Mouse (Mus musculus) forebrain, embryonic 12.5 days (tissue): Measurements from ENCODE around the gene Rasgef1b. TPM values are rescaled to one million over a fixed set of nuclear protein-coding genes. Genes with fewer than 3 reads are reported as not detected.
A peak's percentile ranks its signal among the peaks of the same experiment; 100 is the strongest.

Experiments
- ATAC-seq: fragments of 200-750 bp; cut with Nextera tagmentation; 2 replicates; pipeline ENCODE4 v1.8.0; 2017; ENCODE audit warnings: moderate TSS enrichment; ENCODE audit not compliant: low FRiP score
- H3K27ac ChIP-seq: fragments of 300-500 bp; sonication (generic); 2 replicates; pipeline ENCODE4 v1.5.1; 2016; ENCODE audit warnings: mild to moderate bottlenecking
- H3K27me3 ChIP-seq: fragments of 300-500 bp; sonication (generic); 2 replicates; pipeline ENCODE4 v1.6.1; 2016; ENCODE audit warnings: mild to moderate bottlenecking
- H3K36me3 ChIP-seq: fragments of 300-500 bp; sonication (generic); replicated peaks from 2 replicates; pipeline ENCODE4 v1.6.1; 2016; ENCODE audit warnings: mild to moderate bottlenecking
- H3K4me1 ChIP-seq: fragments of 300-500 bp; sonication (generic); 2 replicates; pipeline ENCODE4 v1.6.1; 2016
- H3K4me2 ChIP-seq: fragments of 300-500 bp; sonication (generic); 2 replicates; pipeline ENCODE4 v1.6.1; 2016; ENCODE audit warnings: mild to moderate bottlenecking, moderate library complexity
- H3K4me3 ChIP-seq: fragments of 300-500 bp; sonication (generic); replicated peaks from 2 replicates; pipeline ENCODE4 v1.5.1; 2016; ENCODE audit warnings: mild to moderate bottlenecking
- H3K9ac ChIP-seq: fragments of 300-500 bp; sonication (generic); 2 replicates; pipeline ENCODE4 v1.6.1; 2016; ENCODE audit warnings: mild to moderate bottlenecking
- H3K9me3 ChIP-seq: fragments of 300-500 bp; sonication (generic); 2 replicates; pipeline ENCODE4 v1.6.1; 2016
- WGBS: fragments of 180-500 bp; shearing (Covaris S2); methylation state at CpG from one replicate; pipeline ENCODE4 v1.1.7; 2016; 5-methylcytosine and 5-hydroxymethylcytosine counted together
- polyA plus RNA-seq: library from polyadenylated mRNA; unstranded; fragments of >200 nt; fragmentation: Nextera tagmentation; extraction: Ambion mirVana; gene quantifications from 2 replicates; pipeline ENCODE4 v1.2.1, GENCODE M21; 2016

The Rasgef1b gene
- polyA plus RNA-seq, 1 experiment from 2014 or later, result 36.6 TPM

DNA sequence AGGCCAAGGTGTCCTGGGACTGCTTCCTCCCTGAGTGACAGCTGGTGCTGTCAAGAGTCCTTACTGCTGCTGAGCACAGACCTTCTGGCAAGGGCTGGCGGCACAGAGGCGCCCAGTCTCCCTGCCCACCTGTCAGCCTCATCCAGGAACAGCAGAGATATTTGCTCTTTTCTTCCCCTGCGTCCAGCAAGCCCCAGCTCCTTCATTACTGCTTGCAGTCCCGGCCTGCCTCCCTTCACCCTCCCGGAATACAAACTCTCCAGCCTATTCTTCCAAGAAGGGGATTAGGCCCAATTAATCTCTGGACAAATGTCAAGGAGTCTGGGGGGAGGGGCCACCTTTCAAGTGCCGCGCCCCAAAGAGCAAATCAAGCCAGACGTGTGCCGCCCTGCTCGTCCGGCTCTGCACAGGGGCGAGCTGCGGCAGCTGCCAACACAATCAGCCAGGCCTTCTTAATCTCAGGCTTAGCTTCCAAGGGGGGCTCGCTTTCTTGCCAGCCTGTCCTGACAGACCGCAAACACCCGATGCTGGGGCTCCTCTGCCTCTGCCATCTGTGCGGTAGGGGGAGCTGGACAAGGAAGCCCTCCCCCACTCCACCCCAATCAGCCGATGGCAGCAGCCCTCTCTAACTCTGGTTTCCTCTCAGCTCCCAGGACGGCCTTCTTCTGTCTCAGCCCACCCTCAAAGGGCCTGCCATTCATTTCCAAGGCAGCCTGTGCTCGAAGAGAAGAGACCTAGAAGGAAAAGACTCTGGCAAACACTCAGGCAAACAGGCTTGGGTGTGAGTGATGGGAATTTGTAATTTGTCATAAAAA is 249.4 kb downstream of the Rasgef1b start:
- H3K9ac ChIP-seq, result peak overlapping the region; percentile 30; the same call in 1 of the 2 replicates
- peak; percentile 94 for ATAC-seq
- WGBS, result under 1% methylated on average over 20 of the region's 20 CpGs
- peaks cover 37% of the 10 kb centered on the region for H3K4me1 ChIP-seq
- peak overlapping the region; percentile 83 for H3K27ac ChIP-seq
- no peaks in the 10 kb centered on the region for H3K36me3 ChIP-seq
- 0 out of 2 replicates have a peak overlapping the region, but pooled peaks have one; percentile 7 for H3K4me3 ChIP-seq
- peaks cover 64% of the 10 kb centered on the region for H3K27me3 ChIP-seq
- peak overlapping the region; percentile 41 for H3K4me2 ChIP-seq
- H3K9me3 ChIP-seq, result no peaks in the 10 kb centered on the region

DNA sequence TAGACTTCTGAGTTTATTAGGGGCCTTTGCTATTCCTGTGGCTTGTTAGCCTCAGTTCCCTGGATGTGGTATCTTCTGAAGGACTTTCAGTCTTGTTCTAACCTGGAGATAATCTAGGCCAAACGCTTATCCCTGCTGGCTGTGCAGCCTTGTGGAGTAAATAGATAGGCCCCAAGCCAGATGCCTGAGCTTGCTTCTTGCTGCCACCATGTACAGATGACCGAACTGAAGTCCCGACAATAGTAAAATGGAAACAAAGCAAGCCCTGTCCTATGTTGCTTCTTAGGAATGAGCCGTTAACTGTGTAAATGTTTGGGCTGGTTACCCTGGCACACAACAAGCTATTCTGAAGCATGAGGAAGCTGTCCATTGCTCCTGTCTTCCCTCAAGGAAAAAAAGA is 250.1 kb downstream of the Rasgef1b start:
- 14% methylated on average over 4 of the region's 4 CpGs for WGBS
- no peak overlapping the region for H3K4me3 ChIP-seq
- peaks cover 37% of the 10 kb centered on the region for H3K4me1 ChIP-seq
- H3K27ac ChIP-seq, result peak overlapping the region; percentile 83
- no peaks in the 10 kb centered on the region for H3K9me3 ChIP-seq
- H3K9ac ChIP-seq, result no peak overlapping the region
- ATAC-seq, result no peak
- peaks cover 58% of the 10 kb centered on the region for H3K27me3 ChIP-seq
- H3K36me3 ChIP-seq, result no peaks in the 10 kb centered on the region
- H3K4me2 ChIP-seq, result peak overlapping the region; percentile 41; the same call in 1 of the 2 replicates

DNA sequence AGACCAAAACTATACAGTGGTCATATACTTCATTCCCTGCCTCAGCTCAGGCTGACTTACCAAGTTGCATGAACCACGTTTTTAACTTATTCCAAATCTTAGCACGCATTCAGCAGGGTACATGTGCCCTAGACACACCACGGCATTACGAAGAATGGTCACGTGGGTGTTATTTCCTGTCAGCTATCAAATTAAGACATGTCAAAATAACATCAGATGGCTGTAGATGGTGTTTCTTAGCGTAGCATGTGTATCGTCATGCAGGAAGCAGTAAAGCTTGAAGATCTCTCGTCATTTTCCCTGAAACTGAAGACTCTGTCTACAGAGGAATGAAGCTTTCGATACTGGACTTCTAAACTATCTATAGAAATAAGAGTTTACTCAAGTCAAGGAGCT is 251.4 kb downstream of the Rasgef1b start:
- peaks cover 51% of the 10 kb centered on the region for H3K27me3 ChIP-seq
- no peak overlapping the region for H3K27ac ChIP-seq
- no peaks in the 10 kb centered on the region for H3K9me3 ChIP-seq
- H3K4me3 ChIP-seq, result no peak overlapping the region
- H3K4me1 ChIP-seq, result peaks cover 37% of the 10 kb centered on the region
- no peaks in the 10 kb centered on the region for H3K36me3 ChIP-seq
- ATAC-seq, result no peak
- no peak overlapping the region for H3K9ac ChIP-seq
- H3K4me2 ChIP-seq, result no peak overlapping the region
- 89% methylated on average over 9 of the region's 9 CpGs for WGBS

DNA sequence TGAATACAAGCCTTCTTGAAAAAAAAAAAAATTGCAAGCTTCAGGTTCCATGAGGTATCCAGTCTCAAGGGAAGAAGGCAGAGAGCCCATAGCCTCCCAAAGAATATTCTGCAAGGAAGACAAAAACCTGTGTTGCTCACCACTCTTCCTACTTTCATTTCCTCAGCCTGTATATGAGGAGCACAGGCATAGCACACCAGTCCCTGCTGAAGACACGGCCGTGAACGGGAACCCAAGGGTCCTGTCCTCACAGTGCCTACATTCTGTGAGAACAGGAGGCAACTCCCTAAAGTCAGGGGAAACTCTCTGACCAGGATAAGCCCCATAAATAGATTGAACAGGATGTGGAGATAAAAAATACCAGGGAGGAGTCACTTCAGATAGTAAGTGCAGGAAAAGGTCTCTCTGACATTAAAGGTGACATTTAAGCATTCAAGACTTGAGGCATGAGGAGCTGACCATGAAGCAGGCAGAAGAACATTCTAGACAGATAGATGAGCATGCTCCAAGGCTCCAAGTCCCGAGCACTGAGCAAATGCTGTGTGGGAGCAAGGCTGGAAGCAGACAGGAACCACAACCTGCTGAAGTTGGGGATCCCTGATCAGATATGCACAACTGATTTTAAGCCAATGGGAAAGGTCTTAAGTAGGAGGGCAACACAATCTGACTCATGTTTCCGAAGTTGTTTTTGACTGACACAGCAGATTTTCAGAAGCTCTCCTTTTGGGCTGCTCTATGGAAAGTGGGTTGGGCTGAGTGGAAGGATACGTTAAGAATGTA is 252.0 kb downstream of the Rasgef1b start:
- no peak overlapping the region for H3K27ac ChIP-seq
- H3K9me3 ChIP-seq, result no peaks in the 10 kb centered on the region
- WGBS, result 91% methylated on average over 6 of the region's 6 CpGs
- no peak for ATAC-seq
- peaks cover 45% of the 10 kb centered on the region for H3K27me3 ChIP-seq
- H3K4me3 ChIP-seq, result no peak overlapping the region
- H3K4me1 ChIP-seq, result peaks cover 37% of the 10 kb centered on the region
- no peak overlapping the region for H3K9ac ChIP-seq
- H3K4me2 ChIP-seq, result no peak overlapping the region
- H3K36me3 ChIP-seq, result no peaks in the 10 kb centered on the region

DNA sequence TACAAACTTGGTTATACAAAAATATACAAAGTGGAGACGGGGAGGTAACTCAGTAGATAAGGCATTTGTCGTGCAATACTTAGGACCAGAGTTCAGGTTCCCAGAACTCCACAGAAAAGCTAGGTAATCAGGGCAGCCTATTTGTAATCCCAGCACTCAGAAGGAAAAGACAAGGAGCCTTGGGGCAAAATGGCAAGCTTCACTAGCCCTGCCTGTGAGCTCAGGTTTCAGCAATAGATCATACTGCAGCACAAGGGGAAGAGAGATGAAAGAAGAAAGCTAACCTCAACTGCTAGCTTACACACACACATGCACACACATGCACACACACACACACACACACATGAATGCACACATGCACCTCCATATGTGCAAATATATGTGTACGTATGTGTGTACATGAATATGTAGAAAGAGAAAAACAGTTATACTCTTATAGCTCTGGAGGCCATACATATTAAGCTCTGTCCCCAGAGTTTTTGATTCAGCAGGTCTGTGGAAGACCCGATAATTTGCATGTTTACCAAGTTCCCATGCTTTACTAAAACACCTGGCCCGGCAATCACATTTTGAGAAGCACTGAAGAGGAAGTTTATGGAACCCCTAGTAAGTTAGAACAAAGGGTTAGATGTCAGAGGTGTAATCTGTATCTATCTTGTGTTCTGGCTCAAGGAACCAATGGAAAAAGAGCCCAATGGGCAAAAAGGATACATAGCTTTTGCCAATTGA is 256.1 kb downstream of the Rasgef1b start:
- Histone ChIP-seq H3K27ac (no peak overlapping the region), H3K9ac (no peak overlapping the region), H3K4me1 (peaks cover 14% of the 10 kb centered on the region; the same call in 1 of the 2 replicates), H3K36me3 (no peaks in the 10 kb centered on the region), H3K27me3 (peaks cover 36% of the 10 kb centered on the region), H3K4me2 (no peak overlapping the region), H3K9me3 (no peaks in the 10 kb centered on the region), H3K4me3 (no peak overlapping the region)
- WGBS, result 83% methylated on average over 5 of the region's 5 CpGs
- no peak for ATAC-seq

DNA sequence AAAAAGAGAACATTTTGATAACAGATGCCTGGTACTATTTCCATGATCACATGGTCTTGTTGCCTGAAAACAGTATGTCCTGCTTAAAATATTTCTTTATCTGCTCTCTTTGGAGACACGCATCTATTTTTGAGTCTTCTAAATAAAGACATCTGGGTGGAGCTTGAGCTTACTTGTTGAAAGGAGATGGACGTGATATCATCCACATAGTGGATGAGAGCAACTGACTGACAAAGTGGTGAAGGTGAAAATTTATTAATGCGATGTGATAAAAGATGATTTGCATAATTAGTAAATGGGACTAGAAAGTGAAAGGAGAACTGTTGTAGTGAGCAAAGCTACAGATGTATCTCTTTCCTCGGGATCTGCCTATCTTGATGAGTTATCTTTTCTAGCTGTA is 257.1 kb downstream of the Rasgef1b start:
- no peak for ATAC-seq
- Histone ChIP-seq H3K4me2 (no peak overlapping the region), H3K4me3 (no peak overlapping the region), H3K9ac (no peak overlapping the region), H3K9me3 (no peaks in the 10 kb centered on the region), H3K27ac (no peak overlapping the region), H3K27me3 (peaks cover 29% of the 10 kb centered on the region), H3K36me3 (no peaks in the 10 kb centered on the region), H3K4me1 (peaks cover 13% of the 10 kb centered on the region; the same call in 1 of the 2 replicates)
- 77% methylated on average over 4 of the region's 4 CpGs for WGBS

DNA sequence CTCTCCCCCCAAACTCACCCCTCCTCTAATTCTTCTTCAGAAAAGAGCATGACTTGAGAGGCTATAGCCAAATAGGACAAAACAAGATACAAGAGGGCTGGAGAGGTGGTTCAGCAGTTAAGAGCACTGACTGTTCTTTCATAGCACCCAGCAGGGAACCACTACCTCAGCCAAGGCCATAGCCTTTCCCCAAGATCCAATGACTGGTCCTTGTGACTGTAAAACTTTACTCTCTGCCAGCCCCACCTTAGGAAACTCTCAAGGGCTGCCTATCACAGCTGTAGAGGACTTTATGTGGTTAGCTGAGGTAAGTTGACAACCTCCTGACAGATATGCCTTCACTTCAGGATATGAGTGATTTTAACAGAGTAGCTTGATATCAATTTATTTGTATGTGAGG is 258.3 kb downstream of the Rasgef1b start:
- no peaks in the 10 kb centered on the region for H3K36me3 ChIP-seq
- no peak overlapping the region for H3K9ac ChIP-seq
- H3K27ac ChIP-seq, result no peak overlapping the region
- no peak overlapping the region for H3K4me3 ChIP-seq
- H3K9me3 ChIP-seq, result no peaks in the 10 kb centered on the region
- H3K4me1 ChIP-seq, result peaks cover 13% of the 10 kb centered on the region; the same call in 1 of the 2 replicates
- H3K27me3 ChIP-seq, result peaks cover 25% of the 10 kb centered on the region
- H3K4me2 ChIP-seq, result no peak overlapping the region
- ATAC-seq, result no peak

DNA sequence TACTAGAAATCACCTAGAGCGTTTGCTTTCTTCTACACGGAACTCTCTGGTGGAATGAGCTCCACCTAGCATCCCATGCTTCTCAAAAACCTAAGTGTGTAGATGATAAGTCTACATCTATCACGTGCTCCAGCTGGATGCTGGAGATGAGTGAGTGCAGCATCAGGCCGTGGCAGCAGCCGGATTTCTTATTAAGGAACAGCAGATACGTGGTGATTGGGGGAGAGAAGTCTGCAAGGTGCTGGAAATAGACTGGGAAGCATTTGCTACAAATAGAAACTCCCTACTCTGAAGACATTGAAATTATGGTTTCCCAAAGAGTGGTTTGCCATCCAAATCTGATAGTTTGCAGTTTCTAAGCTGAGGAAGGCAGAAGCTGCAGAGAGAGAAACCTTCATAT is 269.9 kb downstream of the Rasgef1b start:
- H3K9me3 ChIP-seq, result no peaks in the 10 kb centered on the region
- H3K9ac ChIP-seq, result no peak overlapping the region
- H3K27me3 ChIP-seq, result no peaks in the 10 kb centered on the region
- 84% methylated on average over 6 of the region's 6 CpGs for WGBS
- no peaks in the 10 kb centered on the region for H3K4me1 ChIP-seq
- H3K27ac ChIP-seq, result no peak overlapping the region
- no peak for ATAC-seq
- H3K4me3 ChIP-seq, result no peak overlapping the region
- H3K36me3 ChIP-seq, result no peaks in the 10 kb centered on the region
- H3K4me2 ChIP-seq, result no peak overlapping the region

DNA sequence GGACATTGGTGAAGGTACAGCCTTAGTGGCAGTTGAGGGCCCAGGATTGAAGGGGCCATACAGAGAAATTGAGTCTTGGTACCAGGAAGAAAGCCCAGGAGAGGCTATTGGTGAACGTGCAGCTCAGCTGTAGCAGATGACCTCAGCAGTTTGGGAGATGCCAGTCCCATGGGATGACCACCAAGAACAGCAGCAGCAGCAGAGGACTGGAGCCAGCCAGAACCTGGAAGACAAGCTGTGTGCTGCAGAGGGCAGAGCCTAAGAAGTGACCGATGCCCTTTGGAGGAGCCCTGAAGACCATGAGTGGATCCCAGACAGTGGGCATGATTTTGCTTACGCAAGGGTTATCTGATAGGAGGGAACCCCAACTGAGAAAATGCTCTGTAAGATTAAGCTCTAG is 271.6 kb downstream of the Rasgef1b start:
- ATAC-seq, result no peak
- Histone ChIP-seq H3K9ac (no peak overlapping the region), H3K36me3 (no peaks in the 10 kb centered on the region), H3K4me1 (no peaks in the 10 kb centered on the region; the same call in 1 of the 2 replicates), H3K4me2 (no peak overlapping the region), H3K4me3 (no peak overlapping the region), H3K9me3 (no peaks in the 10 kb centered on the region), H3K27ac (no peak overlapping the region), H3K27me3 (peaks cover 2% of the 10 kb centered on the region; the same call in 1 of the 2 replicates)
- WGBS, result 91% methylated on average over 3 of the region's 3 CpGs

DNA sequence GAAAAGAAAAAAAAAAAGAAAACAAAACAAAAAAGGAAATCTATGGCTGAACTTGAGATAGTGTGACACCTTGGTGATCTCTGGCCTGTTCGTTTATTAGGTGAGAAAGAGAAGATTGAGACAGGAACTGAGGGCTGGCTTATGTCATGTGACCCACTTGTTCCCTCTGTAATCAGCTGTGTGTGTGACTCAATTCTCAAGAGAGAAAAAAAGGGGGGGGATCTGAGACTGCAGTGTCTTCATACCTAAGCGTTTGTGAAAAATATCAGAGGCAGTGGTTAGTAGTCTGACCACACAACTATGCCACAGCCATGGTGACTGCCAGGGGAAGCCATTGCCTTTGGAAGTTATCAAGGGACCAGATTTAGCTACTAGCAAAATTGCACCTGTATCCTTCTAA is 276.9 kb downstream of the Rasgef1b start:
- no peak overlapping the region for H3K9ac ChIP-seq
- H3K36me3 ChIP-seq, result no peaks in the 10 kb centered on the region
- no peak overlapping the region for H3K4me2 ChIP-seq
- peaks cover 11% of the 10 kb centered on the region; the same call in 1 of the 2 replicates for H3K4me1 ChIP-seq
- no peak overlapping the region for H3K27ac ChIP-seq
- 60% methylated on average over 2 of the region's 2 CpGs for WGBS
- H3K9me3 ChIP-seq, result no peaks in the 10 kb centered on the region
- no peak for ATAC-seq
- H3K4me3 ChIP-seq, result no peak overlapping the region
- peaks cover 3% of the 10 kb centered on the region; the same call in 1 of the 2 replicates for H3K27me3 ChIP-seq

DNA sequence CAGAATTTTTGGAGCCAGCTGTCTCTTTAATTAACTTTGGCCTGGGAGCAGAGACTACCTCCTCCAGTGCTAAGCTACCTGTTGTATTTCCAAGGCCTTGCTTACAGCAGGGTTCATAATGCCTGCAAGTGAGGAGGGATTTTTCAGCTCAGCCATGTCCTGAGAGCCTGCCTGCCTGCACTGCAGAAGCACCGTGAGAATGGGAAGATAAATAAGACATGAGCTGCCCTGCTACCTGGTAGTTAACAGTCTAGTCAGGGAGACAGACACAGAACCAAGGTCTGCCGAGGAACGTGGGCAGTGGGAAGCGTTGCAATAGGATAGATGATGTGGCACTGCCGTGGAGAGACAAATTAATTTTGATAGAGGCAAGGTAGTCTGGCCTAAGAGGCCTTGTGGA is 277.4 kb downstream of the Rasgef1b start:
- Histone ChIP-seq H3K4me3 (no peak overlapping the region), H3K27me3 (peaks cover 3% of the 10 kb centered on the region; the same call in 1 of the 2 replicates), H3K36me3 (no peaks in the 10 kb centered on the region), H3K9me3 (no peaks in the 10 kb centered on the region), H3K4me1 (peaks cover 11% of the 10 kb centered on the region; the same call in 1 of the 2 replicates), H3K4me2 (no peak overlapping the region), H3K27ac (no peak overlapping the region), H3K9ac (no peak overlapping the region)
- no peak for ATAC-seq
- 67% methylated on average over 5 of the region's 5 CpGs for WGBS

DNA sequence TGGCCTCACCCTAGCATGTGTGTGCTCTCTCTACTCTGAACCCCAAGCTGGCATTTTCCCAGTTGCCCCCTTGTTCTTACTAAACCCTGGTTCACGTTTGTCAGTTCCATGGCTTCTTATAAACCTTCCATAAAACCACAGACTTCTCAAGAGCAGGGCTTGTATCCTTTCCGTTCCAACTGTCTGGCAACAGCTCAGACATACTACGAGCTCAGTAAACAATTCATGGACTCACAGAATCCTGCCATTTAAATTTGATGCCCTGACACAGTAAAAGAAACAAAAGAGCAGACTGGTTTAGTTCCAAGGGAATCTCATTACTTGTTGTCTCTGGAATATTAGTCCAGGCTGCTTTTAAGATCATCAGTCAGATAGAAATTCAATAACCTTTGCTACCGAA is 277.9 kb downstream of the Rasgef1b start:
- 60% methylated on average over 4 of the region's 4 CpGs for WGBS
- Histone ChIP-seq H3K36me3 (no peaks in the 10 kb centered on the region), H3K4me3 (no peak overlapping the region), H3K27ac (no peak overlapping the region), H3K4me1 (peaks cover 11% of the 10 kb centered on the region; the same call in 1 of the 2 replicates), H3K9ac (no peak overlapping the region), H3K9me3 (no peaks in the 10 kb centered on the region), H3K4me2 (no peak overlapping the region), H3K27me3 (peaks cover 3% of the 10 kb centered on the region; the same call in 1 of the 2 replicates)
- ATAC-seq, result no peak
